Mouse (Mus musculus) embryonic fibroblast, embryonic 13.5 days (primary cell): ENCODE measurements around the gene Klk1b24. TPM values are rescaled to one million over a fixed set of nuclear protein-coding genes. Genes with fewer than 3 reads are reported as not detected.
"Not testable (repeated sequence)": the region's sequence is repeated elsewhere in the genome, so short reads cannot be mapped to it uniquely, and the experiment has no call there.

Experiments used
- H3K27ac ChIP-seq: 2 replicates; pipeline ENCODE4 v1.5.1; 2012; ENCODE audit warnings: low read length, control low read depth, inconsistent platforms; ENCODE audit not compliant: insufficient read depth
- H3K4me1 ChIP-seq: 2 replicates; pipeline ENCODE4 v1.6.1; 2011; ENCODE audit warnings: low read length; ENCODE audit not compliant: control insufficient read depth, insufficient read depth
- H3K4me3 ChIP-seq: 2 replicates; pipeline ENCODE4 v1.5.1; 2011; ENCODE audit warnings: mild to moderate bottlenecking, control low read depth, low read length; ENCODE audit not compliant: insufficient read depth
- CTCF ChIP-seq: IDR thresholded peaks from 2 replicates; pipeline ENCODE4 v1.5.1; 2011; ENCODE audit warnings: mild to moderate bottlenecking, control low read depth, low read length, moderate library complexity, borderline replicate concordance; ENCODE audit not compliant: insufficient read depth
- POLR2A ChIP-seq: IDR thresholded peaks from 2 replicates; pipeline ENCODE4 v1.6.1; 2011; ENCODE audit warnings: low read depth, mild to moderate bottlenecking, control low read depth, low read length, moderate library complexity
- polyA plus RNA-seq: library from polyadenylated mRNA; stranded (reverse); fragments of >200 nt; gene quantifications from 2 replicates; pipeline ENCODE4 v1.2.4, GENCODE M21; 2011; ENCODE audit warnings: low read depth; ENCODE audit not compliant: missing spikeins, insufficient read length

Gene Klk1b24
- polyA plus RNA-seq, result not detected in 2 replicates

DNA sequence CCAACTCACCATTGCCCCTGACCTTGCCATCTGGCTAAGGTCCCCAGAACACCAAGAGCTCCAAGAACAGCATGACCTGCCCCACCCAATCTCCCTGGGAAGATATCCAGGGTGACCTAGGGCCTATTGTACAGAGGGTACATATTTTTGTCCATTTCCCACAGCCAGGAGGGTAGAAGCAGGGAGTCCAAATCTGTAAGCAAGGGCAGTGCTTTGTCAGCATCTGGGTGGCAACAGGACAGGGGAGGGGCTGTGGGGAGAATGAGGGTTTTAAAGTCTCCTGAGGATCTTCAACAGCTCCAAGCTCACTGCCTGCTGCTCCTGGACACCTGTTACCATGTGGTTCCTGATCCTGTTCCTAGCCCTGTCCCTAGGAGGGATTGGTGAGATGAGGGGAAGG lies at the start of gene Klk1b24:
TSS of gene Klk1b24 (plus strand) at position 301 of the 400 bp plus-strand sequence.
- H3K27ac ChIP-seq, H3K4me3 ChIP-seq, H3K4me1 ChIP-seq: not testable (repeated sequence)

DNA sequence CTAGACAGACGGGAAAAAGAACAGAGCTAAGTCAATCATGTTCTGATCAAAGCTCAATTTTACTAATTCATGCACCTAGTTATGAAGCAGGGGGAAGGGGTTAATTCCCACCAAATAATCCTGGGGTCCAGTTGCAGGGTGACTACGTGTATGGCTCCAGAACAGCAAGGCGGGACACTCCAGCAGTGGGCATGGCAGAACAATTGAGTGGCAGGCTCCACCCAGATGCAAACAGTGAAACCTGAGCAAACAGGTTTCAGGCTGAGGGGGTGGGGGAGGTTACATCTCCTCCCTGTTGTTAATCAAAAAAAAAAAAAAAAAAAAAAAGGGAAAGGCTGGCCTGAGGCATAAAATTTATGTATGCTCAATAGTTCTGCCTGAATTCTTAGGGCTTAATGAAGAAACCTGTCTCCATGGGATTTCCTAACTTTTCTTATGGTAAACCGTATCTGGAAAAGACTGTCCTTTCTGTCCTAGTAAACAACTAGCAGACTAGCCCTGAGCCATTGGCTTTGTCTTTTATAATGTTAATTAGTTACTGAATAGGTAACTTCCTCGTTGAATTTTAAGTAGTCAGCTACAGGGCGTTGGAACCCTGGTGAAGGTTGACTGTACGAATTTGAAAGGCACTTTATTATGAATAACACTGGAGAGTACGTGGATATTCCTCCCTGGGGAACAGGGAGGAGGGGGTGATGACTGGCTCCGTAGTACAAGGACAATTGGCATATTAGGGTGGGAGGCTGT lies 8.6 kb upstream of the Klk1b24 start:
- Histone ChIP-seq H3K27ac (no peak overlapping the region), H3K4me3 (no peak overlapping the region), H3K4me1 (no peaks in the 10 kb centered on the region)
- no peak for TF ChIP-seq CTCF
- no peak for TF ChIP-seq POLR2A

DNA sequence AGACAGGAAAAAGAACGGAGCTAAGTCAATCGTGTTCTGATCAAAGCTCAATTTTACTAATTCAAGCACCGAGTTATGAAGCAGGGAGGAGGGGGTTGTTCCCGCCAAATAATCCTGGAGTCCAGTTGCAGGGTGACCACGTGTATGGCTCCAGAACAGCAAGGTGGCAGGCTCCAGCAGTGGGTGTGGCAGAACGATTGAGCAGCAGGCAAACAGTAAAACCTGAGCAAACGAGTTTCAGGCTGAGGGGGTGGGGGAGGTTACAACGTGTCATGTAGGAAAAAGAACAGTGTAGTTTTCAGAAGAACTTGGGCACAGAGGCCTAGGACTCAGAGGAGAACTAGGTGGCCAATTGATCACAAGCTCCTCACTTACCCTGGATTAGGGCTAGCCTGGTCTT lies 1.5 kb upstream of the Klk1b24 start:
- not testable (repeated sequence) for H3K4me1 ChIP-seq, H3K4me3 ChIP-seq, H3K27ac ChIP-seq

DNA sequence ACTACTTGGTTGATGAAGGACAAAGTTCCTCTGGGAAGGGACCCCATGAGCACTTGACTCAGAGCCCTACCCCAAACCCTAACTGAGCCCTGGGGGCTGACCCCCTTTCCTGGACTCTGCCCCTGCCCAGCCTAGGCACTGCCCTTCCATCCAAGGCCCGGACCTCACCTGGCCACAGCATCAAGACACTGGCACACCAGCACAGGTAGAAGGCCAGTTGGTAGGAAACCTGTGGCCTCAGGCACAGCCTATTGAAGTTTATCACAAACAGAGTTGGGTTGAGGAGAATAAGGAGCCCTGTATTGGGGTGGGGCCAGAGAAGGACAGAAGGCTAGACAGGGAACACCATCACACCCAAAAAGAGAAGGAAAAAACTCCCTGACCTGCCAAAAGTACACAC lies 5.4 kb downstream of the Klk1b24 start:
- not testable (repeated sequence) for H3K27ac ChIP-seq, H3K4me3 ChIP-seq, H3K4me1 ChIP-seq

DNA sequence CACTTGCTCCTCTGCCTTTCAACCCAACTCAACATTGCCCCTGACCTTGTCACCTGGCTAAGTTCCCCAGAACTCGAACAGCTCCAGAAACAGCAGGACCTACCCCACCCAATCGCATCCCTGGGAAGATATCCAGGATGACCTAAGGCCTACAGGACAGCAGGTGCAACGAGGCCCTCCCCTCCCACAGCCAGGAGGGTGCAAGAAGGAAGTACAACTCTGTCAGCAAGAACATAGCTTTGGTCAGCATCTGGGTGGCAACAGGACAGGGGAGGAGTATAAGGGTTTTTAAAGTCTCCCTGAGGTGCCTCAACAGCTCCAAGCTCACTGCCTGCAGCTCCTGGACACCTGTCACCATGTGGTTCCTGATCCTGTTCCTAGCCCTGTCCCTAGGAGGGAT lies 9.9 kb downstream of the Klk1b24 start, which contains the start of gene Klk1b3:
TSS of gene Klk1b3 (plus strand) at position 301 of the 400 bp plus-strand sequence.
- Histone ChIP-seq H3K4me1 (no peaks in the 10 kb centered on the region), H3K4me3 (no peak within 1 kb of the TSS), H3K27ac (no peak within 1 kb of the TSS)
- TF ChIP-seq CTCF, result no peak
- TF ChIP-seq POLR2A, result no peak

DNA sequence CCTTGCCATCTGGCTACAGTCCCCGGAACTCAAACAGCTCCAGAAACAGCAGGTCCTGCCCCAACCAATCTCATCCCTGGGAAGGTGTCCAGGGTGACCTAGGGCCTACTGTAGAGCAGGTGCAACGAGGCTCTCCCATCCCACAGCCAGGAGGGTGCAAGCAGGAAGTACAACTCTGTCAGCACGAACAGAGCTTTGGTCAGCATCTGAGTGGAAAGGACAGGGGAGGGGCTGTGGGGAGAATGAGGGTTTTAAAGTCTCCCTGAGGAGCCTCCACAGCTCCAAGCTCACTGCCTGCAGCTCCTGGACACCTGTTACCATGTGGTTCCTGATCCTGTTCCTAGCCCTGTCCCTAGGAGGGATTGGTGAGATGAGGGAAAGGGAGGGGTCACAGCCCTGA lies 19.1 kb downstream of the Klk1b24 start, which contains the start of gene Klk1b4:
TSS of gene Klk1b4 (plus strand) at position 301 of the 400 bp plus-strand sequence.
- H3K4me1 ChIP-seq, H3K4me3 ChIP-seq, H3K27ac ChIP-seq: not testable (repeated sequence)

DNA sequence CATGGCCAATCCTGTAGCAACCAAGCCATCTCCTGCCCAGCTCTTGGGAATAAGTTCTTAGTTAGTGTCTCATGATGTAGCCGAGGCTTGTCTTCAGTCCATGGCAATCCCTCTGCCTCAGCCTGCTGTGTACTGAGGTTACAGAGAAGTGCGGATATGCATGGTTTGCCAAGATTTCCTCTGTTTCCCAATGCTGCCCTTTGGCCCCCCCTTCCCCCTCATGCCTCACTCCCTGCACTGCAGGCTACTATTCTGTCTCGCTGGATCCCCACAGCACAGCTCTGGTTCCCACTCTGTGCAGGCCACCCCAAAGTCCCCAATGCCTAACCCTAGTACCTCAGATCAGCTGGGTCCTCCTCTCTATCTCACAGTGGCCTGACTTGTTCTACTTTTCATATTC lies 20.3 kb downstream of the Klk1b24 start:
- Histone ChIP-seq H3K27ac (no peak overlapping the region), H3K4me1 (no peaks in the 10 kb centered on the region), H3K4me3 (no peak overlapping the region)
- TF ChIP-seq CTCF (no peak), POLR2A (no peak)

DNA sequence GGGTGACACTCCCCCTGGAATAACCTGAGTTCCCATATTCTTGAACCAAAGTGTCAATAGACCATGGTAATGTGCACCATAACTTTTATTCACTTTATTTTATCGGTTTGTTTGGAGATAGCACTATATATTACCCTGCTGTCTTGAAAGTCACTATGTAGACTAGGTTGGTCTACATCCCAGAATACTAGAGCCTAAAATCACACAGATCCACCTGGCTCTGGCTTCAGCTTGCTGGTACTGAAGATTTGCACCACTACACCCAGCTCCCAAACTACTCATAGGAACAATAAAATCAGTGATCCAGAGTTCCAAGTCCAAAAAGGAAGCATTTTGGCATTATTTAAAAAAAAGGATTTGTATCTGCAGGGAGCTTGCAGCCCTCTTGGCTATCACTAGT lies 27.6 kb downstream of the Klk1b24 start, which contains the start of gene Klk1b5:
TSS of gene Klk1b5 (plus strand) at position 301 of the 400 bp plus-strand sequence.
- Histone ChIP-seq H3K4me3 (no peak within 1 kb of the TSS), H3K4me1 (no peaks in the 10 kb centered on the region), H3K27ac (no peak within 1 kb of the TSS)
- TF ChIP-seq CTCF (no peak), POLR2A (no peak)

DNA sequence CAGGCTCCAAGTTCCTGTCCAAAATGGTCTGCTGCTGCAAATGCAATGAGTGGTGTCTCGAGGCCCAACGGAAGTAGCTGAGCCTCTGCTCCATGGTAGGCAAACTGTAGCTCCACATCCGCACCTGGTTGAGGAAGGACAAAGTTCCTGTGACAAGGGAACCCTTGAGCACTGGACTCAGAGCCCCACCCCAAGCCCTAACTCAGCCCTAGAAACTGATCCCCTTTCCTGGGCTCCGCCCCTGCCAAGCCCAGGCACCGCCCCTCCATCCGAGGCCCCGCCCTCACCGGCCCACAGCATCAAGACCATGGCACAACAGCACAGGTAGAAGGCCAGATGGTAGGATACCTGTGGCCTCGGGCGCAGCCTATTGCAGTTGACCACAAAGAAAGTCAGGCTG lies 33.6 kb downstream of the Klk1b24 start:
- H3K4me3 ChIP-seq, H3K4me1 ChIP-seq, H3K27ac ChIP-seq: not testable (repeated sequence)

DNA sequence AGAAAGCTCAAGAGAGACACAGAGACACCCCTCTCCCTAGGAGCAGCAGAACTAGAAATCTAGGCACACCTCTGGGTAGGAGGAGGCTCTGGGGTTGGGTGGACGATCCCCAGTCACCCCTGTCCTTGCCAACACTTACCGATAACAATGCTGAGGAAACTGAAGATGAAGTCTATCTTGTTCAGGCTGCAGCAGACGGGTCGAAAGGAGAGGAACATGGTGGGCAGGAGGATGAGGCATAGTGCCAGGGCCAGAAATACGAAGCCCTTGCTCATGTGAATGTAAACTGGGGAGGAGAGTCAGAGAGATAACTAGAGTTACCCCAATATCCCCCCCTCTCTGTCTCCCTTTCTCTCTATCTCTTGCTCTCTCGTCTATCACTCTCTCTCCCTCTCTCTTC lies 34.3 kb downstream of the Klk1b24 start:
- H3K4me1 ChIP-seq, H3K4me3 ChIP-seq, H3K27ac ChIP-seq: not testable (repeated sequence)

DNA sequence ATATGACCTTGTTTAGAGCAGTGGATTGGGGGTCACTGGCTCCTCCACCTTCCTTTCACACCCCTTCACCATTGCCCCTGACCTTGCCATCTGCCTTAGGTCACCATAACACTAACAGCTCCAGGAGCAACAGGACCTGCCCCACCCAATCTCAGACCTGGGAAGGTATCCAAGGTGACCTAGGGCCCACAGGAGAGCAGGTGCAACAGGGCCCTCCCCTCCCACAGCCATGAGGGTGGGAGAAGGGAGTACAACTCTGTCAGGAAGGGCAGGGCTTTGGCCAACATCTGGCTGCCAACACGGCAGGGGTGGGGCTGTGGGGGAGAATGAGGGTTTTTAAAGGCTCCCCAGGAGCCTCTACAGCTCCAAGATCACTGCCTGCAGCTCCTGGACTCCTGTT lies 37.0 kb downstream of the Klk1b24 start, which contains the start of gene Klk1:
TSS of gene Klk1 (plus strand) at position 285 of the 400 bp plus-strand sequence.
- H3K4me3 ChIP-seq, result no peak within 1 kb of the TSS

More for the DNA sequence above, 37.0 kb downstream of the Klk1b24 start, which contains the start of gene Klk1:
- no peaks in the 10 kb centered on the region for H3K4me1 ChIP-seq
- no peak within 1 kb of the TSS for H3K27ac ChIP-seq
- TF ChIP-seq CTCF (no peak), POLR2A (no peak)
